Mouse (Mus musculus): Measurements from ENCODE around the gene Mcmbp. TPM values are rescaled to one million over a fixed set of nuclear protein-coding genes. Genes with fewer than 3 reads are reported as not detected.

Mcmbp gene
- polyA plus RNA-seq, 1 experiment from 2014 or later = 62.4 TPM

DNA sequence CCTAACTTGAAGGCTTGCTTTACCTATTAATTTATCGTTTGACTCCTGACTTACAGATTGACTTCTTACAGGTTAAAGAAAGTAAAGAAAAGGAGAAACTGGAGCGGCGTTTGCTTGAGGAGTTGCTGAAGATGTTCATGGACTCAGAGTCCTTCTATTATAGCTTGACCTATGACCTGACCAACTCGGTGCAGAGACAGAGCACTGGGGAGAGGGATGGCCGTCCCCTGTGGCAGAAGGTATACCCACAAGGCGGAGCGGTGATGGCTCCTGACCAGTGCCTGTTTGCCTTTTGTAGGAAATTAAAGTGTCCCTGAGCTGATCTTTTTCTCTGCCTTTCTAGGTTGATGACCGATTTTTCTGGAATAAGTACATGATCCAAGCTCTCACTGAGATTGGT, 76.4 kb downstream of the Mcmbp start:
- H3K9ac ChIP-seq (ENCODE audit: low read length) = no peak overlapping the region
- no peak overlapping the region for H3K27ac ChIP-seq (ENCODE audit: low read length)
- 87% methylated on average over 8 of the region's 8 CpGs for WGBS
- H3K4me3 ChIP-seq (ENCODE audit: low read length) = no peak overlapping the region
- no peaks in the 10 kb centered on the region for H3K9me3 ChIP-seq (ENCODE audit: control insufficient read depth, low read length)
- H3K4me1 ChIP-seq (replicated peaks; ENCODE audit: control insufficient read depth, insufficient read depth, low read length) = no peaks in the 10 kb centered on the region
- ATAC-seq (ENCODE audit: low read depth) = no peak
- H3K36me3 ChIP-seq (ENCODE audit: control insufficient read depth, insufficient read depth, low read length) = peaks cover 4% of the 10 kb centered on the region; the same call in 1 of the 2 replicates
- H3K4me2 ChIP-seq (ENCODE audit: low read depth, low read length) = no peak overlapping the region
- no peaks in the 10 kb centered on the region for H3K27me3 ChIP-seq (ENCODE audit: control insufficient read depth, insufficient read depth, low read depth, low read length)

- no peak for ATAC-seq (ENCODE audit: low read depth)
Measured at GRCm38 (mm10) chr7:128656970-128657369, 83.3 kb downstream of the Mcmbp start.

More at GRCm38 (mm10) chr7:128656970-128657369, 83.3 kb downstream of the Mcmbp start:
- 93% methylated on average over 1 of the region's 1 CpGs for WGBS
- no peak overlapping the region for H3K4me3 ChIP-seq (ENCODE audit: low read length)
- H3K9ac ChIP-seq (ENCODE audit: low read length) = no peak overlapping the region
- H3K4me1 ChIP-seq (replicated peaks; ENCODE audit: control insufficient read depth, insufficient read depth, low read length) = no peaks in the 10 kb centered on the region
- no peak overlapping the region for H3K4me2 ChIP-seq (ENCODE audit: low read depth, low read length)
- no peaks in the 10 kb centered on the region for H3K27me3 ChIP-seq (ENCODE audit: control insufficient read depth, insufficient read depth, low read depth, low read length)
- H3K27ac ChIP-seq (ENCODE audit: low read length) = no peak overlapping the region
- no peaks in the 10 kb centered on the region for H3K9me3 ChIP-seq (ENCODE audit: control insufficient read depth, low read length)
- no peaks in the 10 kb centered on the region for H3K36me3 ChIP-seq (ENCODE audit: control insufficient read depth, insufficient read depth, low read length)

Other genes starting within 250 kb of the Mcmbp start
- gene Bag3, start 216.9 kb downstream of the Mcmbp start, polyA plus RNA-seq (2015; fragmentation: Nextera tagmentation; extraction: Ambion mirVana) = 24.0 and 26.3 TPM in 2 replicates
- 16.2 and 17.3 TPM in 2 replicates for gene Inpp5f, start 129.2 kb downstream of the Mcmbp start, polyA plus RNA-seq (2015; fragmentation: Nextera tagmentation; extraction: Ambion mirVana)
- gene Sec23ip, start 4.4 kb upstream of the Mcmbp start, polyA plus RNA-seq (2015; fragmentation: Nextera tagmentation; extraction: Ambion mirVana) = 35.6 and 41.0 TPM in 2 replicates